Mouse (Mus musculus) testis, adult 2 months (tissue): ENCODE measurements around the gene Slc22a16.

ENCODE experiments used
- CTCF ChIP-seq: fragments of 200-500 bp; IDR thresholded peaks from 2 replicates; pipeline ENCODE4 v1.5.1; 2012; ENCODE audit warnings: low read depth, mild to moderate bottlenecking, inconsistent platforms, low read length, moderate library complexity; ENCODE audit not compliant: control insufficient read depth, insufficient read depth, insufficient replicate concordance
- POLR2A ChIP-seq: fragments of 200-500 bp; IDR thresholded peaks from 2 replicates; pipeline ENCODE4 v1.6.1; 2012; ENCODE audit warnings: low read depth, mild to moderate bottlenecking, inconsistent platforms, low read length, moderate library complexity; ENCODE audit not compliant: control insufficient read depth

GRCm38 (mm10) chr10:40527573-40527972 is 42.6 kb upstream of the Slc22a16 start:
- TF ChIP-seq CTCF (no peak), POLR2A (no peak)
